Mouse (Mus musculus) lung, postnatal 10 days (tissue): ENCODE measurements at regions not wholly inside any gene's neighbourhood (a gene's known extent, or its start where the extent isn't known, plus 50 kb on each side); places are given as distances from the start of the nearest gene placed in this dataset.
A peak's percentile ranks its signal among the peaks of the same experiment; 100 is the strongest.

ENCODE experiments used
- DNase-seq: peaks from one replicate; pipeline ENCODE4 v3.0.0; 2021

GRCm38 (mm10) chr13:59910179-59911071 is 87.5 kb upstream of the Tut7 start:
- DNase-seq, result no peak

GRCm38 (mm10) chr13:59909400-59909799 is 86.5 kb upstream of the Tut7 start:
- DNase-seq, result no peak

DNA sequence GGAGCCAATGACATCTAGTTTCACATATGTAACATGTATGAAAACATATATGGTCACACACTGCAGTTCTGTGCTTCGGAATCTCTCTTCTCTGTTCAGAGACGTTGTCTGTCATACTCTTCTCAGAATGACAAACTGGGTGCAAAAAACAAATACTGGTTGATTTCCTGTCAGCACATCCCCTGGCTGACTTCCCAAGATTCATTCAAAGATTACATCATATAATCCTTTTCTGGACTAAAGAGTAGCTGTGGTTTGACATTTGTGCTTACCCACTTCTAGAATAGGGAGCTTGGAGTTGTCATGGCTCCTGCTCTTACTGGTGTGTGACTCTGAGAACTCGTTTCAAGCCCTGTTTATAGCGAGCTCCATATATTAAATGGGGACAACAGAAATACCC is 85.8 kb upstream of the Tut7 start:
- DNase-seq, result peak; percentile 11

- no peak for DNase-seq
Observed at GRCm38 (mm10) chr13:59905488-59905887, 82.5 kb upstream of the Tut7 start.

DNA sequence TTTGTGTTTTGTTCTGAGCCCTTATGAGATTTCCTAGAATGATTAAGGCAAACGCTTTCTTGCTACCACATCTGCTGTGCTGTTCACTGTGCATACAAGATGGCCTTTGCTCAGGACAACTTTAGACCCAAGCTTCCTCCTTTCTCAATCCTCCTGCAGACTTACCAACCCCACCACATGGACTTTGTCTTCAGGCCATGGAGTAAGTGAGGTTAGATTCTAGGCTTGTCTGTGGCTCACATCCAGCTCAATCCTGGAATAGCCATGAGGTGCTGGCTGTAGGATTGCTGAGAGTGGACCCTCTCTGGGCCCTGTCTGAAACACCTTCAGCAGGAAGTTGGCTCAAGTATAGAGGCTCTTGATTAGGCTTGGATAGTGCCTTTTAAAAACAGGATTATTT is 81.5 kb upstream of the Tut7 start:
- no peak for DNase-seq

GRCm38 (mm10) chr13:59899521-59899920 is 76.6 kb upstream of the Tut7 start:
- DNase-seq, result no peak

DNA sequence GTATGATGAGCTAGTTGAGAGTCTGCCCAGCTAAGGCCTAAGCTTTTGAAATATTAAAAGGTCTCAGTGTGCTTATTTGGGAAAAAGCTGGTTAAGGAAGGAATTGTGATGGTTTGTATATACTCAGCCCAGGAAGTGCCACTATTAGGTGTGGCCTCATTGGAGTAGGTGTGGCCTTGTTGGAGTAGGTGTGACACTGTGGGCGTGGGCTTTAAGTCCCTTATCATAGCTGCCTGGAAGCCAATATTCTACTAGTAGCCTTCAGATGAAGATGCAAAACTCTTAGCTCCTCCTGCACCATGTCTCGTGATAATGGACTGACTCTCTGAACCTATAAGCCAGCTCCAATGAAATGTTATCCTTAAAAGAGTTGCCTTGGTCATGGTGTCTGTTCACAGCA is 72.8 kb upstream of the Tut7 start:
- no peak for DNase-seq

GRCm38 (mm10) chr13:59894094-59894493 is 71.1 kb upstream of the Tut7 start:
- no peak for DNase-seq

- no peak for DNase-seq
Observed at GRCm38 (mm10) chr13:59892961-59893360, 70.0 kb upstream of the Tut7 start.

GRCm38 (mm10) chr13:59892340-59892739 is 69.4 kb upstream of the Tut7 start:
- no peak for DNase-seq

GRCm38 (mm10) chr13:59891737-59892136 is 68.8 kb upstream of the Tut7 start:
- no peak for DNase-seq

DNA sequence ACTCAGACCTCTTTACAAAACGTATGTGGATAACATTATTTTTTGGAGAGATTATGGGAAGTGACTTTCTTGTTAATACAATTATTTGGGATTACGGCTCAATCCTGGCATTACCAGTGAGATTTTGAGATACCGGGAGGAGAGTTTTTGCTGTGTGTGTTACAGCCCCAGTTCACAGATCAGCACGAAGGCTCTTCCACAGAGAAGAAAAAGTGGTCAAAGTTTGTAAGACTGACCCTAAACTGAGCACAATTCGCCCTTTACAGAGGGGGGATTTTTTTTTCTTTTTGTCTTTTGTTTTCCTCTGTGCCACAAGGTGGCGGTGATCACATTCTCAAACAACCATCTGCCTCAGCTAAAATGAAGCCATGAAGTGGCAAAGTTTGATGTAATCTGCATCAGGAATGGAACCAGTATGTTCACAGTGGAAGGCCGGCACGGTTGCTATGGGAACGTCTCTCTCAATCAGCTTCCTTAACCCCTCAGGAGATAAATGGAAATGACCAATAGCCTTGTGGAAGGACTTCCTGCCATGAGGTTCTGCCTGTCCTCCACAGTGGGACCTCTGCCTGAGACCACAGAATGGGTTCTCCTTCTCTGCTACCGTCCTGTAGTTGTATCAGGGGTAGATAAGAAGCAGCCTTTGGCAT is 66.6 kb upstream of the Tut7 start:
- peak; percentile 68 for DNase-seq

DNA sequence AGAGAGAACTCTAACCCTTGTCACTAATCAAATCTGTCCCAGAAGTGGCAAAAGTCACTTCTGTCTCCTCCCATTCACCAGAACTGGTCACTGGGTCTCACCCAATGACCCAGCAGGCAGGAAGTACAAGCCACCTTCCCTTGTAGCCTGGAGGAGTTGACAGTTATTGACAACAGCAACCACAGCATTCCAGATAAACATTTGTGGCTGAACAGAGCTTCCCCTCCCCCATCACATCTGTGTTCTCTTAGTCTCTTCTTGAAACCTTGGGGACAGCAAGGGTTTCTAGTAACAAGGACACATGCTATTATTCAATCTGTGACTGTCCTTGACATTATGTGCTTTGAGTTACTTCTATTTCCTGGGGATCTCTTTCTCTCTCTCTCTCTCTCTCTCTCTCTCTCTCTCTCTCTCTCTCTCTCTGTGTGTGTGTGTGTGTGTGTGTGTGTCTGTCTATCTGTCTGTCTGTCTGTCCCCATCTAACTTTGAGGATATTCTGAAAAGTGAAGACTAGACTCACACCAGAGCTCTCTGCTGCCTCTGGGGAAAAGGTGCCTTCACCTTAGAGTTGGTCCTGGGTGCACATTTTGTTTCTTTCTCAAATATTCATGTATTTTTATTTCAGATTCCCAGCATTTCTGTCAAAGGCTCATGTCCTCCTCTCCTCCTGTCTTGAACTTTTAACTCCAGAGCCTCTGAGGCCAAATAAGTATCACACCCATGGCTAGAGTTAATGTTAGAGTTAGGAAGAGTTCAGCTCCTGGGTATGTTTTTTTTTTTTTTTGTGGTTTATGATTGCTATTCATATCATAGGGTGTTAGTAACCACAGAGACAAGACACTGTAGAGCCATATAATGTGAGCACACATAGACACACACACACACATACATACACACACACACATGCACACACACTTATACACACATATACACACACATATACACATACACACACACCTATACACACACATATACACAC is 65.4 kb upstream of the Tut7 start:
- DNase-seq, result peak; percentile 24

- no peak for DNase-seq
Observed at GRCm38 (mm10) chr13:59887306-59887705, 64.4 kb upstream of the Tut7 start.

DNA sequence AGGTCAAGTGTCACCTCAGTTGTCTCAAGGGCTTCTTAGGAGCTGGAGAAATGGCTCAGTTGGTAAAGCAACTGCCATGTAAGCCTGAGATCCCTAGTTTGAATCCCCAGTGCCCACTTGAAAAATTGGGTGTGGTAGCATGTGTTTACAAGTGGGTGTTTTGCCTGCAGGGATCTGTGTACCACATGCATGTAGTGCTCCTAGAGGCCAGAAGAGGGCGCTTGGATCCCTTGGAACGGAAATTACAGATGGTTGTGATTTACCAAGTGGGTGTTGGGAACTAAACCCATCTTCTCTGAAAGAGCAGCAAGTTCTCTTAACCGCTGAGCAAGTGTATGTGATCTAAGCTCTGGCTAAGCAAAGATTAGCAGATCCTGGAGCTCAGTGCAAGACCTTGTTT is 63.6 kb upstream of the Tut7 start:
- DNase-seq, result no peak

- DNase-seq, result no peak
Observed at GRCm38 (mm10) chr13:59881989-59882784, 59.2 kb upstream of the Tut7 start.

GRCm38 (mm10) chr13:59880055-59880454 is 57.1 kb upstream of the Tut7 start:
- DNase-seq, result no peak

GRCm38 (mm10) chr13:59875637-59876036 is 52.7 kb upstream of the Tut7 start:
- peak; percentile 32 for DNase-seq

DNA sequence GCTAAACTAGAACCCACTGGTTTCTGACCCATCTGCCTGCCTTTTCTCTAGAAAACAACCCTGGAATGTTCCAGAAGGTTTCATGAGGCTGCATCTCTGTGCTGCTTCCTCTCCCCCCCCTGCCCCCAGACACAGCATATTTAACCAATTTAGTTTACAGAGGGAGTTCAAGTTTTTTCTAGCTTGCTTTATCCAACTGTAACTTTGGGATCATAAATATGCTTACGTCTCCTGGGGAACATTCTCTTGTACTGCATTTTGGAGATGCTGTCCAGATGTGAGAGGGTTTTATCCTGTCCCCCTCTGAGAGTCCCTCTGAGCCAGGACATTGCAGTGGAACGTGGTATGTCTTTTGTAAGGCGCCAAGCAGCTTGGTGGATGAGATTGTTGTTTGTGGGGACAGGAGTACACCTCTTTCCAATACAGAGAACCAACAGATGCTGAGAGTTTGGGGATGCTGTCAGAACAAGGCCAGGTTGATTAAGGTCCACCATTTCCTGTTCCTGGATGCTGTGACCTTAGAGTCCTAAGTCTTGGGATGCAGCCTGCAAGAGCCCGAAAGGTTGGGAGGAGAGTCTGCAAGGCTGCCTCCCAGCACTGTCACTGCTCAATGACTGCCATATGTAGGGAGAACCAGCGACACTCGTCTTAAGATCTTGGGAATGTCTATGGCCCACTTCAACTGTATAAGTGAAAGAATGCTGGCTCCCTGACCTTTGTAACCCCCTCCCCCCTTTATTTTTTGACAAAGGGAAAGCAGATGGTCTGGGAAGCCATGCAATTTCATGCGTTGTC is 51.4 kb upstream of the Tut7 start:
- DNase-seq, result no peak
